Mouse (Mus musculus): Measurements from ENCODE around the gene Tmx2. TPM values are rescaled to one million over a fixed set of nuclear protein-coding genes. Genes with fewer than 3 reads are reported as not detected.

Gene Tmx2
- total RNA-seq, 2 experiments from 2014 or later: 18.9 to 29.0 TPM

- no peak for ATAC-seq (replicated peaks; ENCODE audit: low FRiP score, poor library complexity, severe bottlenecking)
These were observed 31.8 kb downstream of the Tmx2 start for GRCm38 (mm10) chr2:84647051-84647568.

GRCm38 (mm10) chr2:84646138-84646537 is 32.8 kb downstream of the Tmx2 start:
- no peak for ATAC-seq (replicated peaks; ENCODE audit: low FRiP score, poor library complexity, severe bottlenecking)

- no peak for ATAC-seq (replicated peaks; ENCODE audit: low FRiP score, poor library complexity, severe bottlenecking)
These were observed 38.1 kb downstream of the Tmx2 start for GRCm38 (mm10) chr2:84640833-84641232.

- no peak for ATAC-seq (replicated peaks; ENCODE audit: low FRiP score, poor library complexity, severe bottlenecking)
These were observed 40.3 kb downstream of the Tmx2 start for GRCm38 (mm10) chr2:84638428-84639220.

- ATAC-seq (replicated peaks; ENCODE audit: low FRiP score, poor library complexity, severe bottlenecking): no peak
These were observed 41.3 kb downstream of the Tmx2 start for GRCm38 (mm10) chr2:84637452-84638165.

GRCm38 (mm10) chr2:84636231-84636741 is 42.7 kb downstream of the Tmx2 start:
- no peak for ATAC-seq (replicated peaks; ENCODE audit: low FRiP score, poor library complexity, severe bottlenecking)

- no peak for ATAC-seq (replicated peaks; ENCODE audit: low FRiP score, poor library complexity, severe bottlenecking)
These were observed 43.3 kb downstream of the Tmx2 start for GRCm38 (mm10) chr2:84635611-84636010.

GRCm38 (mm10) chr2:84634934-84635482 is 43.9 kb downstream of the Tmx2 start:
- no peak for ATAC-seq (replicated peaks; ENCODE audit: low FRiP score, poor library complexity, severe bottlenecking)

GRCm38 (mm10) chr2:84634006-84634405 is 44.9 kb downstream of the Tmx2 start:
- ATAC-seq (replicated peaks; ENCODE audit: low FRiP score, poor library complexity, severe bottlenecking): no peak

GRCm38 (mm10) chr2:84632999-84633398 is 45.9 kb downstream of the Tmx2 start:
- no peak for ATAC-seq (replicated peaks; ENCODE audit: low FRiP score, poor library complexity, severe bottlenecking)

GRCm38 (mm10) chr2:84632001-84632400 is 46.9 kb downstream of the Tmx2 start:
- no peak for ATAC-seq (replicated peaks; ENCODE audit: low FRiP score, poor library complexity, severe bottlenecking)

- no peak for ATAC-seq (replicated peaks; ENCODE audit: low FRiP score, poor library complexity, severe bottlenecking)
These were observed 51.9 kb downstream of the Tmx2 start for GRCm38 (mm10) chr2:84627036-84627435.

- ATAC-seq (replicated peaks; ENCODE audit: low FRiP score, poor library complexity, severe bottlenecking): no peak
These were observed 52.5 kb downstream of the Tmx2 start for GRCm38 (mm10) chr2:84626366-84626975.

GRCm38 (mm10) chr2:84624201-84624600 is 54.7 kb downstream of the Tmx2 start:
- ATAC-seq (replicated peaks; ENCODE audit: low FRiP score, poor library complexity, severe bottlenecking): no peak

- ATAC-seq (replicated peaks; ENCODE audit: low FRiP score, poor library complexity, severe bottlenecking): no peak
These were observed 55.4 kb downstream of the Tmx2 start for GRCm38 (mm10) chr2:84623428-84624119.

GRCm38 (mm10) chr2:84622668-84623067 is 56.3 kb downstream of the Tmx2 start:
- ATAC-seq (replicated peaks; ENCODE audit: low FRiP score, poor library complexity, severe bottlenecking): no peak
